Mouse (Mus musculus): ENCODE measurements at regions not wholly inside any gene's neighbourhood (a gene's known extent, or its start where the extent isn't known, plus 50 kb on each side); places are given as distances from the start of the nearest gene placed in this dataset.

DNA sequence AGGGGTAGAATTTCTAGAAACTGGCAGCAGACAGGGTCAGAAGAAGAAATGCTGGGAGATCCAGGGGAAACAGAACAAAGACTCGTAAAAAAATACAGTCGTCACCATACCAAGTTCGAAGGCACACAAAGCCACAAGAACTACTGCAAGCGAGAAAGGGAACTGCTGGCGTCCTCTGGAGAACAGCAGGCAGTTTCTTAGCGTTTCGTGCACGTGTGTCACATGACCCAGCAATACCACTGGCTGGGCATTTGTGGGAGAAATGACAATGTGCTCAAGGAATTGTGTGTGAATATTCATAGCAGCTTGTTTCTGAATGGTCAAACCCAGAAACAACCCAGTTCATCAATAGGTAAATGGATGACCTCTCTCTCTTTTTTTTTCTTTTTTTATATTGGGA is 211.5 kb upstream of the Peli2 start:
- Histone ChIP-seq H3K36me3 (ENCODE audit: control insufficient read depth, insufficient read depth, low read length) (no peaks in the 10 kb centered on the region), H3K4me1 (ENCODE audit: control insufficient read depth, insufficient read depth, low read length) (no peaks in the 10 kb centered on the region), H3K9me3 (ENCODE audit: control insufficient read depth, low read length) (no peaks in the 10 kb centered on the region), H3K27ac (replicated peaks; ENCODE audit: low read depth, low read length) (no peak overlapping the region), H3K27me3 (ENCODE audit: control insufficient read depth, insufficient read depth, low read length) (no peaks in the 10 kb centered on the region), H3K4me2 (replicated peaks; ENCODE audit: low read depth, low read length, severe bottlenecking) (no peak overlapping the region), H3K9ac (ENCODE audit: low read depth, low read length, severe bottlenecking) (no peak overlapping the region), H3K4me3 (replicated peaks; ENCODE audit: low read length) (no peak overlapping the region)
- WGBS: 43% methylated on average over 8 of the region's 8 CpGs
- ATAC-seq (ENCODE audit: low FRiP score, low read depth) (no peak), DNase-seq (ENCODE audit: low spot score) (no peak)
- TF ChIP-seq POLR2A (IDR thresholded peaks at IDR 0.05; ENCODE audit: borderline replicate concordance, extremely low read depth, insufficient read depth, insufficient read length): no peak

DNA sequence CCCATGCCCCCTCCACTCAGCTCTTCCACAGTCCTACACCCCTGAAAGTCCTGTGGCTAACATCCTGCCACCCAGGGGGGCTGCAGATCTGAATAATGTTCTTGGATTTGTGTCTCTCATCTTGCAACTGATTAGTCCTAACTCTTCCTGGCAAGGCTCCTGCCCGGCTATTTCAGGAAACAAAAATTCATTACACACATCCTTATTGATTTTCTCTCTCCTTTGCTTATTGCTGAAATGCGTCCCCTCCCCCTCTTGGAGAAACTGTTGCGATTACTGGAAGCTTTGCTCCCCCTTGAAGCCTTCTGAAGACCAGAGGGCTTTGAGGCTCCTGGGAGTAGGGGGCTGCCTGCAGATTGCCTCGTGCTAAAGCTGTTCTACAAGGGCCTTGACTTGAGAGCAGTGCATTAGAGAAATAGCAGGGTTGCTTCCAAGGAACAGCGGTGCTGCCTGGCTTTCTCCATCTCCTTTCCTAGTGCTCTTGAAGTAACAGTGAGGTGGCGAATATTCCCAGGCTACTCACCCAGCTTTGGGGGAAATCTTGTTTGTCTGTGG is 209.8 kb upstream of the Peli2 start:
- Histone ChIP-seq H3K27me3 (ENCODE audit: control insufficient read depth, insufficient read depth, low read length) (no peaks in the 10 kb centered on the region), H3K4me3 (replicated peaks; ENCODE audit: low read length) (no peak overlapping the region), H3K36me3 (ENCODE audit: control insufficient read depth, insufficient read depth, low read length) (no peaks in the 10 kb centered on the region), H3K4me1 (ENCODE audit: control insufficient read depth, insufficient read depth, low read length) (no peaks in the 10 kb centered on the region), H3K27ac (replicated peaks; ENCODE audit: low read depth, low read length) (no peak overlapping the region), H3K4me2 (replicated peaks; ENCODE audit: low read depth, low read length, severe bottlenecking) (no peak overlapping the region), H3K9ac (ENCODE audit: low read depth, low read length, severe bottlenecking) (no peak overlapping the region), H3K9me3 (ENCODE audit: control insufficient read depth, low read length) (no peaks in the 10 kb centered on the region)
- ATAC-seq (ENCODE audit: low FRiP score, low read depth) (no peak), DNase-seq (ENCODE audit: low spot score) (no peak)
- no peak for TF ChIP-seq POLR2A (IDR thresholded peaks at IDR 0.05; ENCODE audit: borderline replicate concordance, extremely low read depth, insufficient read depth, insufficient read length)
- WGBS: 48% methylated on average over 6 of the region's 6 CpGs

DNA sequence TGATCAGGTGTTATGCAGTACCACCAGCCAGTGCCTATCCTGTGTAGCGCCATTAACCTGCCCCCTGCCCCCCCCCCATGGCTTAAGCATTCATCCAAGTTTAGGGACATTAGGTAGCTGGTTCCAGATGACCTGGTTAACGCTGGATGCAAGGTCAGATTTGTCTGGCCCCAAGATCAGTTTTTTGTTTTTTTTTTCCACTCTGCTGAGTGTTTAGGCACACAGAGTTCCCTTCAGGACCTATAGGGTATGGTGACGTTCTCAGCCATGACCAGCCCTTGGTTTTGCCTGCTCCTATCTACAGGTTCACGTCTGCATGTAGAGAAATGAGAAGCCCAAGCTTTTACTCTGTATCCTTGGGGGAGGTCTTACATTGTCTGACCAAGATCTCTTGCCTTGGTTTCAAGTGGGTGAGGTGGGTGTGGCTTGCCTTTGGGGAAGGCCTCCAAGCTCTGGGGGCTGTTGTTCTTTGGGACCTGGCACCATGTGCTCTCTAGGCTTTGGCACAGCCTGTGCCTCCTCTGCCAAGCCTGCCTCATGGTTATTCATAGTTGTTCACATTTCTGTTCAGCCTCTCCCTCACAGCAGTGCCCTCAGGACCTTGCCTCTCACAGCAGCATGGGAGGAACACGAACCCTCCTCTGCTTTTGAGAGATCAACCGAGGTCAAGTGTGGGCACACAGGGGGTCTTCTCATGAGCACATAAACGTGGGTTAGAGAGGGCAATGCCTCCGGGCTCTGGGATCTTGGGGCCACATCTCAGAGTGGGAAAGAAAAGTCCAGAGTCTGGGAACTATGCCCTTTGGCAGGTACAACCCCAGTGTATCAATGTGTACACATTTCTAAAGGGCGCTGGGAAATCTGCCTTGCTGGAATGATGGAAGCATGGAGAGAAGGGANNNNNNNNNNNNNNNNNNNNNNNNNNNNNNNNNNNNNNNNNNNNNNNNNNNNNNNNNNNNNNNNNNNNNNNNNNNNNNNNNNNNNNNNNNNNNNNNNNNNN is 208.8 kb upstream of the Peli2 start:
- TF ChIP-seq POLR2A (IDR thresholded peaks at IDR 0.05; ENCODE audit: borderline replicate concordance, extremely low read depth, insufficient read depth, insufficient read length): no peak
- no peak for ATAC-seq (ENCODE audit: low FRiP score, low read depth)

DNA sequence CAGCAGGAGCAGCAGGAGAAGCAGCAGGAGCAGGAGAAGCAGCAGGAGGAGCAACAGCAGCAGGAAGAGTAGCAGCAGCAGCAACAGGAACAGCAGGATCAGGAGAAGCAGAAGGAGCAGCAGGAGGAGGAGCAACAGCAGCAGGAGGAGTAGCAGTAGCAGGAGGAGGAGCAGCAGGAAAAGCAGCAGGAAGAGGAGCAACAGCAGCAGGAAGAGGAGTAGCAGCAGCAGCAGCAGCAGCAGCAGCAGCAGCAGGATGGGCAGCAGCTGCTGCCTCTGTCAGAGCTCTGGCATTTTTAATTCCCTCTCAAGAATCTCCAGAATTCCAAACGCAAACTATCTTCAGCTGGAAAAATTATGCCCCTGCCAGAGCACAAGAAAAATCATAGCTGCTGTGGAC is 205.0 kb upstream of the Peli2 start:
- Histone ChIP-seq H3K36me3 (ENCODE audit: control insufficient read depth, insufficient read depth, low read length) (no peaks in the 10 kb centered on the region), H3K27ac (replicated peaks; ENCODE audit: low read depth, low read length) (no peak overlapping the region), H3K4me1 (ENCODE audit: control insufficient read depth, insufficient read depth, low read length) (no peaks in the 10 kb centered on the region), H3K9me3 (ENCODE audit: control insufficient read depth, low read length) (no peaks in the 10 kb centered on the region), H3K9ac (ENCODE audit: low read depth, low read length, severe bottlenecking) (no peak overlapping the region), H3K4me2 (replicated peaks; ENCODE audit: low read depth, low read length, severe bottlenecking) (no peak overlapping the region), H3K27me3 (ENCODE audit: control insufficient read depth, insufficient read depth, low read length) (no peaks in the 10 kb centered on the region), H3K4me3 (replicated peaks; ENCODE audit: low read length) (no peak overlapping the region)
- no peak for TF ChIP-seq POLR2A (IDR thresholded peaks at IDR 0.05; ENCODE audit: borderline replicate concordance, extremely low read depth, insufficient read depth, insufficient read length)
- DNase-seq (ENCODE audit: low spot score): no peak
- no peak for ATAC-seq (ENCODE audit: low FRiP score, low read depth)
- 44% methylated on average over 1 of the region's 1 CpGs for WGBS

More for the DNA sequence above, 208.8 kb upstream of the Peli2 start:
- 79% methylated on average over 9 of the region's 9 CpGs for WGBS
- Histone ChIP-seq H3K4me2 (replicated peaks; ENCODE audit: low read depth, low read length, severe bottlenecking) (no peak overlapping the region), H3K27me3 (ENCODE audit: control insufficient read depth, insufficient read depth, low read length) (no peaks in the 10 kb centered on the region), H3K27ac (replicated peaks; ENCODE audit: low read depth, low read length) (no peak overlapping the region), H3K4me3 (replicated peaks; ENCODE audit: low read length) (no peak overlapping the region), H3K9me3 (ENCODE audit: control insufficient read depth, low read length) (no peaks in the 10 kb centered on the region), H3K4me1 (ENCODE audit: control insufficient read depth, insufficient read depth, low read length) (no peaks in the 10 kb centered on the region), H3K36me3 (ENCODE audit: control insufficient read depth, insufficient read depth, low read length) (no peaks in the 10 kb centered on the region), H3K9ac (ENCODE audit: low read depth, low read length, severe bottlenecking) (no peak overlapping the region)
- no peak for DNase-seq (ENCODE audit: low spot score)

DNA sequence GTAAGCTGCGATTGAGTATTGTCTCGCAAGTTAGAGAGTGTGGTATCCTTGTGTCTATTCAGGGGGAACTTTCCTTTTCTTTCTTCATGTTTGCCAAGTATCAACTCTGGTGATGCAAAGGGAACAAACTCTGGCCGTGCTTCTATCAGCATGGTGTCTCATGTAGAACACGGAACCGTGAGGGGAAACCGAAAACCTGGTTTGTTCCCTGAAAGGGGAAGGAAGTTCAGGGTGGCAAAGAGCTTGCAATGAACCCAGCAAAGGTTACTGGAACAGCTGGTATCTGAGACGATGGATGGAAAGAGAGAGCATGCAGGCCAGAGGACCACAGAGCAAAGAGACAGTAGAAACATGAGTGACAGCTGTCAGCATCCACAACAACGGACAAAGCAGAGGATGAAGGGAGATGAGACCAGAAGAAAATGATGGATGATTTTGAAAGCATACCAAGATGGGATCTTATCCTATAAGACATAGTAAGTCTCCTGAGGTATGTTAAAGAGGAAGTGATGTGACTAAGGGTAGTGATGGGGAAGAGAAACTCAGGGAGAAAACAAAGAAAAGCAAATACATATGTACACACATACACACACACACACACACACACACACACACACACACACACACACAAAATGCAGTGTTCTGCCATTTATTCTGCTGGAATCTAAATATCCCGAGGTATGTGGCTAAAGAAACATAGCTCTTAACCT is 199.8 kb upstream of the Peli2 start:
- Histone ChIP-seq H3K9me3 (ENCODE audit: control insufficient read depth, low read length) (no peaks in the 10 kb centered on the region), H3K4me1 (ENCODE audit: control insufficient read depth, insufficient read depth, low read length) (no peaks in the 10 kb centered on the region), H3K36me3 (ENCODE audit: control insufficient read depth, insufficient read depth, low read length) (no peaks in the 10 kb centered on the region), H3K27me3 (ENCODE audit: control insufficient read depth, insufficient read depth, low read length) (no peaks in the 10 kb centered on the region), H3K4me3 (replicated peaks; ENCODE audit: low read length) (no peak overlapping the region), H3K27ac (replicated peaks; ENCODE audit: low read depth, low read length) (no peak overlapping the region), H3K9ac (ENCODE audit: low read depth, low read length, severe bottlenecking) (no peak overlapping the region), H3K4me2 (replicated peaks; ENCODE audit: low read depth, low read length, severe bottlenecking) (no peak overlapping the region)
- no peak for TF ChIP-seq POLR2A (IDR thresholded peaks at IDR 0.05; ENCODE audit: borderline replicate concordance, extremely low read depth, insufficient read depth, insufficient read length)
- ATAC-seq (ENCODE audit: low FRiP score, low read depth) (no peak), DNase-seq (ENCODE audit: low spot score) (no peak)
- WGBS: 92% methylated on average over 9 of the region's 9 CpGs

All from limb, embryonic 14.5 days (tissue).